Mouse (Mus musculus) hindbrain, embryonic 12.5 days (tissue): Measurements from ENCODE around the gene Zmiz2. TPM values are rescaled to one million over a fixed set of nuclear protein-coding genes. Genes with fewer than 3 reads are reported as not detected.

ENCODE experiments used
- ATAC-seq: fragments of 200-750 bp; cut with Nextera tagmentation; 2 replicates; pipeline ENCODE4 v1.8.0; 2017; ENCODE audit warnings: moderate TSS enrichment; ENCODE audit not compliant: low FRiP score
- H3K27ac ChIP-seq: fragments of 300-500 bp; sonication (generic); 2 replicates; pipeline ENCODE4 v1.5.1; 2016; ENCODE audit warnings: mild to moderate bottlenecking
- H3K27me3 ChIP-seq: fragments of 300-500 bp; sonication (generic); 2 replicates; pipeline ENCODE4 v1.6.1; 2016; ENCODE audit warnings: mild to moderate bottlenecking
- H3K36me3 ChIP-seq: fragments of 300-500 bp; sonication (generic); 2 replicates; pipeline ENCODE4 v1.6.1; 2016; ENCODE audit warnings: mild to moderate bottlenecking
- H3K4me1 ChIP-seq: fragments of 300-500 bp; sonication (generic); 2 replicates; pipeline ENCODE4 v1.6.1; 2016
- H3K4me2 ChIP-seq: fragments of 300-500 bp; sonication (generic); replicated peaks from 2 replicates; pipeline ENCODE4 v1.6.1; 2016; ENCODE audit warnings: mild to moderate bottlenecking
- H3K4me3 ChIP-seq: fragments of 300-500 bp; sonication (generic); 2 replicates; pipeline ENCODE4 v1.5.1; 2016; ENCODE audit warnings: mild to moderate bottlenecking
- H3K9ac ChIP-seq: fragments of 300-500 bp; sonication (generic); 2 replicates; pipeline ENCODE4 v1.6.1; 2016; ENCODE audit warnings: mild to moderate bottlenecking, moderate library complexity
- H3K9me3 ChIP-seq: fragments of 300-500 bp; sonication (generic); replicated peaks from 2 replicates; pipeline ENCODE4 v1.6.1; 2016; ENCODE audit warnings: mild to moderate bottlenecking
- WGBS: fragments of 180-500 bp; shearing (Covaris S2); methylation state at CpG from one replicate; pipeline ENCODE4 v1.1.7; 2016; 5-methylcytosine and 5-hydroxymethylcytosine counted together
- polyA plus RNA-seq: library from polyadenylated mRNA; unstranded; fragments of >200 nt; fragmentation: Nextera tagmentation; extraction: Ambion mirVana; gene quantifications from 2 replicates; pipeline ENCODE4 v1.2.1, GENCODE M21; 2016

The Zmiz2 gene
- polyA plus RNA-seq, 1 experiment from 2014 or later = 22.4 TPM

DNA sequence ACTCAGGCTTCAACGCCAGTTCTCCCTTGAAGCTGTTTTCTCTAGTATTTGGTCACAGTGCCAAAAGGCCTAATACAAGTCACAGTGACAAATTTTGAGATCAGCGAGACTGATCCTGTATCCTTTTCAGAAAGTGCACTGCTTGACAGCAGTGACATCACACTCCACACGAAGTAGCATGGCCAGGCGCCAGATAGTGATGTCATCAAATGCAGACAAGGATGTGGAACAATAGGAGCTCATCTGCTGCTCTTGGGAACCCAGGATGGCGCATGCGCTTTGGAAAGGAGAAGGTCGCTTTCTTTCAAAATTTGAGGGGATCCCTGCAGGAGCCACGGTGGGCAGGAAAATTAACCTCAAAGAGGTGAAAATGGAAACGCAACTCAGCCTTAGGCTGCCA is 16.1 kb upstream of the Zmiz2 start:
- H3K27me3 ChIP-seq = no peaks in the 10 kb centered on the region
- H3K4me3 ChIP-seq = no peak overlapping the region
- no peaks in the 10 kb centered on the region for H3K36me3 ChIP-seq
- no peak overlapping the region for H3K9ac ChIP-seq
- 91% methylated on average over 9 of the region's 9 CpGs for WGBS
- no peak overlapping the region for H3K4me2 ChIP-seq
- no peak for ATAC-seq
- no peaks in the 10 kb centered on the region for H3K4me1 ChIP-seq
- H3K27ac ChIP-seq = no peak overlapping the region
- H3K9me3 ChIP-seq = no peaks in the 10 kb centered on the region

DNA sequence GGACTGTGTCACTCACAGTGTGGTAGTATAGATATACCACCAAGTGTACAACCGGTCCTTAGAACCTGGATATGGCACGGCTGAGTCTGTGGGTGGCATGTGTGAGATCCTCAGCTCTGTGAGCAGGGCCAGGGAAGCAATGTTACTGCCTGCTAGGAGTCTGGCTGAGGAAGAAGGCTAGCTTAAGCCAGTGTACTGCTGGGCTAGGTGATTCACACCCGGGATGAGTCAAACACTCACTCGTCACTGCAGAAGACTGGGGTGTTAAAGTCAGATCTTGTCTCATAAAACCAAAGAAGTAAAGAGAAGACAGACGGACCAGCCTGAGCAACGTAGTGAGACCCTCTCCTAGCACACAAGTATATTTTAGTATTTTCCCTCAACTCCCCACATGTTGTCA is 8.0 kb upstream of the Zmiz2 start:
- Histone ChIP-seq H3K36me3 (no peaks in the 10 kb centered on the region), H3K9ac (no peak overlapping the region), H3K4me2 (no peak overlapping the region), H3K27me3 (no peaks in the 10 kb centered on the region), H3K4me3 (no peak overlapping the region), H3K27ac (no peak overlapping the region), H3K4me1 (no peaks in the 10 kb centered on the region), H3K9me3 (no peaks in the 10 kb centered on the region)
- 83% methylated on average over 6 of the region's 6 CpGs for WGBS
- no peak for ATAC-seq

DNA sequence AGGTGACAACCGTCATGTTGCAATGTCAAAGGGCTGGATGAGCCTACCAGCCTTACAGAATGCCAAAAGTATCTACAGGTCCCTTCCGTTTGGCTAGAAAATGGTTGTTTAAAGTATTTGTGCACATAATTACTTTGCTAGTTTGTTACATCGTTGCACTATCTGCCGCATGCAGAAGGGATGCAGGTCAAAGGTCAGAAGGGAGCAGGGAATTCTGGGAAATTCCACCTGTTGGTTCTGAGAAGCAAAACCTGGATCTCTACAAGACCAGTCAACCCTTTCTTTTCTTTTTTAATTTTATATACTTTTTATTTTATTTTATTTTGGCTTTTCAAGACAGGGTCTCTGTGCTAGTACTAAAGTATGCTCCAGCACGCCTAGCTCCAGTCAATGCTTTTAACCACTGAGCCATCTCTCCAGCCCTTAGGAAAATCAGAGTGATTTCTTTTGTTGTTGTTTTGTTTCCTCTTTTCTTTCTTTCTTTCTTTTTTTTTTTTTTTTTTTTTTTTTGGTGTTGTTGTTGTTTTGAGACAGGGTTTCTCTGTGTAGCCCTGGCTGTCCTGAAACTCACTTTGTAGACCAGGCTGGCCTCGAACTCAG is 648 bp upstream of the Zmiz2 start:
- Histone ChIP-seq H3K4me3 (no peak overlapping the region), H3K4me1 (peaks cover 22% of the 10 kb centered on the region), H3K4me2 (peak overlapping the region; percentile 42; the same call in 1 of the 2 replicates), H3K36me3 (peaks cover 12% of the 10 kb centered on the region; the same call in 1 of the 2 replicates), H3K9me3 (no peaks in the 10 kb centered on the region), H3K27me3 (no peaks in the 10 kb centered on the region), H3K9ac (no peak overlapping the region), H3K27ac (peak overlapping the region; percentile 97)
- 95% methylated on average over 6 of the region's 6 CpGs for WGBS
- ATAC-seq = no peak

DNA sequence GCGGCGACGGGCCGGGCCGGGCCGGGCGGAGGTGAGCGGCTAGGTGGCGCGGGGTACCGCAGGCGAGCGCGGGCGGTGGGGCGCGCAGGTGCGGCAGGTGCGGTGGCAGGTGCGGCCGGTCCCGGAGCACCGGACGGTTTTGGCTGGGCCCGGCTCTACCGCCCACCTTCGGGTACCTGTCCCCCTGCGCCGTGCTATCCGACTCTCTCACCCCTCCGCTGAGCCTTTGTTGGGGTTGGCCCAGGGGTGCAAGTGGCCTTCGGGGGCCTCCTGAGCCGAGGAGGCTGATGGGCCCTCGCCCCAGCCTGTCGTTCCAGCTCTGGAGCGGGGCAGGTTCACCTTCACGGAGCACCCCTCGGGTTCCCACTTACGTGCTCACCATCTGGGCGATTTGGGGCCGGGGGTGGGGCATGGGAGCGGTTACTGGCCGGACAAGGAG is 628 bp downstream of the Zmiz2 start:
- Histone ChIP-seq H3K4me3 (peak overlapping the region; percentile 93), H3K36me3 (peaks cover 19% of the 10 kb centered on the region), H3K27me3 (no peaks in the 10 kb centered on the region), H3K9me3 (no peaks in the 10 kb centered on the region), H3K9ac (peak overlapping the region; percentile 96), H3K27ac (peak overlapping the region; percentile 97; the same call in 1 of the 2 replicates), H3K4me1 (peaks cover 29% of the 10 kb centered on the region), H3K4me2 (peak overlapping the region; percentile 73)
- peak; percentile 59 for ATAC-seq
- 1% methylated on average over 24 of the region's 43 CpGs for WGBS

DNA sequence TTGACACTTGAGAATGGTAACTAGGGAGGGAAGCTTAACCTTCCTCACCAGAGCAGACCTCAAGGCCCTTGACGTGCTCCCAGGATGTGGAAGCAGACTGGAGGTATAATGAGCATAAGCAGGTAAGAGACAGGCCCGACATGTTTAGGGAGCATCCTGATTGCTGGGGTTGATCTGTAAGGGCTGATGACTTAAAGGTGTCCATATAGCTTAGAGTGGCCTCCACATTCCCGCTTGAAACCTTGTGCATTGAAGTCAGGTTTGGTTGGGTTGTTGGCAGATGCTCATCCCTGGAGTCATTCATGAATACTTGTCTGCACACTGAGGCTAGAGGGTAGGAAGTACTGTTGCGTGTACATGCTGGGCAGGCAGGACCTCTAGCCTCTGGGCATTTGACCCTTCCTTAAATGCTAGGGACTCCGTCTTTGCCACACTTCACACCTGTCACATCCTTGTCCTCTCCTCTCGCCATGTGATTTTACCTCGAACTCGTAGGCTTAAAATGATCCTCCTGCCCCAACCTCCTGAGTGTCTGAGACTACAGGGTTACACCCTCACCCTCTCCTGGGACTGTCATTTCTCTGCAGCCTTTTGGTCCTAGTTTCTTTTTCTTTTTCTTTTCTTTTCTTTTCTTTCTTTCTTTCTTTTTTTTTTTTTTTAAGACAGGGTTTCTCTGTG is 1.6 kb downstream of the Zmiz2 start:
- Histone ChIP-seq H3K36me3 (peaks cover 29% of the 10 kb centered on the region), H3K4me1 (peaks cover 37% of the 10 kb centered on the region), H3K27ac (no peak overlapping the region), H3K27me3 (no peaks in the 10 kb centered on the region), H3K4me3 (peak overlapping the region; percentile 93), H3K9me3 (no peaks in the 10 kb centered on the region), H3K9ac (peak overlapping the region; percentile 96), H3K4me2 (peak overlapping the region; percentile 73)
- no peak for ATAC-seq
- WGBS = 79% methylated on average over 8 of the region's 8 CpGs

DNA sequence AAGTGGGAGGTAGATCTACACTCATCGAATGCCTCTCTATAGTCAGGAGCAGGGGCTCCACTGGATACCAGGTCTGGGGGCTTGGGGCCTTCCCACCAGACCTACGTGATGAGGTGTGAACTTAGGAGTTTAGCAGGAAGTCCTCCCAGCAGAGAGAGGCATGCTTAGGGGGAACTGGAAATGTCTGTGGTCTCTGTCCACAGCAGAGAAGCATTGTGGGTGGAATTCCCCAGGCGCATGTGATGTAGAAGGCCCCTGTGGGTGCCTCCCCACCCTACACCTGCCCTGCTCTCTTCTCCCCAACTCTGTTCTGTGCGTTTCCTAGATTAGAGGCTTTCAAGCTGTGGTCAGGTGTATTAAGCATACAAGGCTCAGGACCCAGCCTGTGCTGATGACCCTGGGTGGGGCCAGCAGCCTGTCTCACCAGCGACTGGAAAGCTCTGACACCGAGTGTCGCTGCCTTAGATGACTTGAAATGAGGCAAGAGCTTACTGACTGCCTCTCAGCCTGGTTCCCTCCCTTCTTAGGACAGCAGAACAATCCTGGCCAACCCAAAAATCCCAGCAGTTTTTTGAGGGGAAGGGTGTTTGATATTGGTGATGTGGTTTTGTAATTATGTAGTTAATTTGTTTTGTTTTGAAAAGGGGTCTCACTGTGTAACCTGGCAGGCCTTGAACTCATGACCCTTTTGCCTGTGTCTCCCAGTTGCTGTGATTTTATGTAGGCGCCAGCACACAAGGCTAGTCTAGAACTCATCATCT is 2.8 kb downstream of the Zmiz2 start:
- peaks cover 39% of the 10 kb centered on the region for H3K4me1 ChIP-seq
- H3K4me2 ChIP-seq = 0 out of 2 replicates have a peak overlapping the region, but pooled peaks have one; percentile 11
- WGBS = 90% methylated on average over 8 of the region's 8 CpGs
- no peaks in the 10 kb centered on the region for H3K27me3 ChIP-seq
- H3K9ac ChIP-seq = peak overlapping the region; percentile 38; the same call in 1 of the 2 replicates
- ATAC-seq = no peak
- no peaks in the 10 kb centered on the region for H3K9me3 ChIP-seq
- peaks cover 41% of the 10 kb centered on the region for H3K36me3 ChIP-seq
- H3K27ac ChIP-seq = no peak overlapping the region
- H3K4me3 ChIP-seq = 0 out of 2 replicates have a peak overlapping the region, but pooled peaks have one; percentile 4

DNA sequence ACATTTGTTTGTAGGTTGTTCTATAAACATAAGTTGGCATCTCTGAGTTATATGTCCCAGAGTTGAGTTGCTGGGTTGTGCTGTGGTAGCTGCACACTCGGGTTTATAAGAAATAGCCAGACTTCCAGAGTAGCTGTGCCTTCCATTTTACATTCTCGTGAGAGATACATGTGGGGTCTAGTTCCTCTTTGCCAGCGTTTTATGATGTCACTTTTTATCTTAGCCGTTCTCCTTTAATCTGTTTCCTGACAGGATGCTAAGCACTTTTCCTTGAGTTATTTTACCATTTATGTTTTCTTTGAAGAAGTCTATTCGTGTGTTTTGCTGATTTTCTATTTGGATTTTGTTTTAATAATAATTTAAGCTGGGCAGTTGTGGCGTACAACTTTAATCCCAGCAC is 4.0 kb downstream of the Zmiz2 start:
- WGBS = 92% methylated on average over 6 of the region's 6 CpGs
- Histone ChIP-seq H3K9ac (no peak overlapping the region), H3K27ac (no peak overlapping the region), H3K4me3 (no peak overlapping the region), H3K9me3 (no peaks in the 10 kb centered on the region), H3K4me2 (no peak overlapping the region), H3K27me3 (no peaks in the 10 kb centered on the region), H3K4me1 (peaks cover 39% of the 10 kb centered on the region), H3K36me3 (peaks cover 53% of the 10 kb centered on the region)
- ATAC-seq = no peak

DNA sequence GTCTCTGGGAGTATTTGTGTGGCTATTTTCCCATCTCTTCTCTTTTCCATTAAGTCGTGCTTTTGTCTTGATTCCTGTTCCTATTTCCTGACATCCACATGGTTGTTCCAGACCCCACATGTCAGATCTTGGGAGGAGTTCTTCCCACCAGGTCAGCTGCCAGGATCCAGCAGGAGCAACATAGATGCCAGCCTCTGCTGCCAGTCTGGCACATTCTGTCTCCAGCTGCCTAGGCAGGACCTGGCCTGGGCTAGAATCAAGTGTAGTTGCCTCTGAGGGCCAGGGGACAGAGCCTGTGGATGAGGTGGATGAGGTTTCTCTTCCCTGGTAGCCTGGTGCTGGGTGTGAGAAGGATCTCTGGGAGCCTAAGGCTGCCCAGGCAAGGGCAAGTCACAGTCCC is 5.0 kb downstream of the Zmiz2 start:
- H3K27me3 ChIP-seq = no peaks in the 10 kb centered on the region
- no peak overlapping the region for H3K9ac ChIP-seq
- no peak overlapping the region for H3K4me3 ChIP-seq
- peaks cover 39% of the 10 kb centered on the region for H3K4me1 ChIP-seq
- no peak for ATAC-seq
- 59% methylated on average over 1 of the region's 1 CpGs for WGBS
- H3K27ac ChIP-seq = 0 out of 2 replicates have a peak overlapping the region, but pooled peaks have one; percentile 35
- no peak overlapping the region for H3K4me2 ChIP-seq
- H3K9me3 ChIP-seq = no peaks in the 10 kb centered on the region
- peaks cover 63% of the 10 kb centered on the region for H3K36me3 ChIP-seq

DNA sequence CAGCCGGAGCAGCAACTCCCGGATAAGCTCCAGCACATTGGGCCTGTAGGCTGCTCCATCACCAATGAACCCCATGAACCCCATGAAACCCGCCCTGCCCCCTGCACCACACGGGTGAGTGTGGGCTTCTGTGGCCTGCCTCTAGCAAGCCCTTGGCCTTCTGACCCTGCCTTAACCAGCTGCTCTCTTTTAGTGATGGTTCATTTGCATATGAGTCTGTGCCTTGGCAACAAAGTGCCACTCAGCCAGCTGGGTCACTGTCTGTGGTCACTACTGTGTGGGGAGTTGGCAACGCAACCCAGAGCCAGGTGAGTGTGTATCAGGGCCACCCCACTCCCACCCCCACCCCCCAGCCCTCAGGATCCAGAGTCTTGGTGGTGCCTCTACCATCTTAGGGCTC is 6.7 kb downstream of the Zmiz2 start:
- Histone ChIP-seq H3K4me3 (no peak overlapping the region), H3K27me3 (no peaks in the 10 kb centered on the region), H3K36me3 (peaks cover 80% of the 10 kb centered on the region), H3K27ac (no peak overlapping the region), H3K4me2 (no peak overlapping the region), H3K4me1 (peaks cover 32% of the 10 kb centered on the region), H3K9ac (no peak overlapping the region), H3K9me3 (no peaks in the 10 kb centered on the region)
- ATAC-seq = no peak
- 74% methylated on average over 5 of the region's 5 CpGs for WGBS

DNA sequence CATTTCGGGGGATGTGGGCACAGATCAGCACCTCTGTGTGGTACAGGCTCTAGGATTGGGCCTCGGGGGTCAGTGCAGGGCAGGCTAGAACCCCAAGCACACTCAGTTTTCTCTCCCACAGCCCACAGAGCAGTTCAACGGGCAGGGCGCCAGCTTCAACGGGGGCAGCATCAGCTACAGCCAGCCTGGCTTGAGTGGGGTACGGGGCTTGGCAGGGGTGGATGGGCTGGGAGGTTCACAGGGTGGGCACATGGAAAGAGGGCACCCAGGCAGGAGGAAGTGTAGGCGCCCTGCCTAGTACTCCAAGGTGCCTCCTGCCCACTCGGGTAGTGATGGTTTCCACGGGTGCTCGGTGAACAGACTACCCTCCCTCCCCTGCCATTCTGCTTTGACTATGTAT is 9.3 kb downstream of the Zmiz2 start:
- Histone ChIP-seq H3K9me3 (no peaks in the 10 kb centered on the region), H3K27ac (no peak overlapping the region), H3K36me3 (peaks cover 94% of the 10 kb centered on the region), H3K27me3 (no peaks in the 10 kb centered on the region), H3K9ac (no peak overlapping the region), H3K4me3 (no peak overlapping the region), H3K4me1 (peaks cover 17% of the 10 kb centered on the region; the same call in 1 of the 2 replicates), H3K4me2 (no peak overlapping the region)
- ATAC-seq = no peak
- WGBS = 96% methylated on average over 10 of the region's 10 CpGs

DNA sequence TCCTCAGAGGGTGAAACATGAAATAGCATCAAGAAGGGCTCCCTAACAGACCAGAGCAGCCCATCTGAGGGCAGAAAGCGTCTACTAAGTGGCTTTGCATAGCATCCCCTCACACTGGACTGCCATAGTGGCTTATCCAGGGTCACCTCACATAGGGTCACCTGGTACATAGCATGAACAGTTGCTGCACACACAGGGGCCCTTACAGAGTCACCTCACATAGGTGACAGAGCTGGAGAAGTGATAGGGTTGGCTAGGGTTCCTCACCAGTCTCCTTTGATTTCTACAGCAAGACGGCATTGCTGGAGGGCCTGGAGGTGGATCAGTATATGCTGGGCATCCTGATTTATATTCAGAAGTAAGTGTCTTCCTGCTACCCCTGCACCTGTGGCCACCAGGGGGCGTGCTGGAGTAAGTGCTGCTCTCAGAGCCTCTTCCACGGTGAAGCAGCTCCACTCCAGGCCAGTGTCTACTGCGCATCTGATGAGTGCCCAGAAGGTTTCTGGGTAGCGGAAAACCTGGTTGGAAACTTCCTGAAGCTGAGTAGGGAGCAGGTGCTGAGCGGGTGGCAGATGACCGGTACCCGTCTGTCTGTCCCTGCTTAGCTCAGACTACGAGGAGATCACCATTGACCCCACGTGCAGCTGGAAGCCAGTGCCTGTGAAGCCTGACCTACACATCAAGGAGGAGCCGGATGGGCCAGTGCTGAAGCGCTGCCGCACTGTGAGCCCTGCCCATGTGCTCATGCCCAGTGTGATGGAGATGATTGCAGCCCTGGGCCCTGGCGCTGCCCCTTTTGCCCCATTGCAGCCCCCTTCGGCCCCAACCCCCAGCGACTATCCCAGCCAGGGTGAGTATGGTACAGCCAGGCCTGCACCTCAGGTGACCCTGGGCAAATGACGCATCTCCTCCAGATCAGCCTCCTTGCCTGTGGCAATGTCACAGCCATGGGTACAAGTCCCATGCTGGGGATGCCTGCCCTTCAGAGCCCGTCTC is 13.9 kb downstream of the Zmiz2 start:
- Histone ChIP-seq H3K4me3 (no peak overlapping the region), H3K27ac (no peak overlapping the region), H3K4me2 (no peak overlapping the region), H3K4me1 (peaks cover 18% of the 10 kb centered on the region), H3K9me3 (no peaks in the 10 kb centered on the region), H3K27me3 (no peaks in the 10 kb centered on the region), H3K36me3 (peaks cover 93% of the 10 kb centered on the region), H3K9ac (no peak overlapping the region)
- 84% methylated on average over 19 of the region's 19 CpGs for WGBS
- no peak for ATAC-seq
